Mouse (Mus musculus): ENCODE results near the gene Hmgcs1. TPM values are rescaled to one million over a fixed set of nuclear protein-coding genes. Genes with fewer than 3 reads are reported as not detected.
A peak's percentile ranks its signal among the peaks of the same experiment; 100 is the strongest.
"Not testable (repeated sequence)": the region's sequence is repeated elsewhere in the genome, so short reads cannot be mapped to it uniquely, and the experiment has no call there.

Hmgcs1 gene
- 105 and 111 TPM in 2 replicates for polyA plus RNA-seq (2016; fragmentation: Nextera tagmentation; extraction: Ambion mirVana)

DNA sequence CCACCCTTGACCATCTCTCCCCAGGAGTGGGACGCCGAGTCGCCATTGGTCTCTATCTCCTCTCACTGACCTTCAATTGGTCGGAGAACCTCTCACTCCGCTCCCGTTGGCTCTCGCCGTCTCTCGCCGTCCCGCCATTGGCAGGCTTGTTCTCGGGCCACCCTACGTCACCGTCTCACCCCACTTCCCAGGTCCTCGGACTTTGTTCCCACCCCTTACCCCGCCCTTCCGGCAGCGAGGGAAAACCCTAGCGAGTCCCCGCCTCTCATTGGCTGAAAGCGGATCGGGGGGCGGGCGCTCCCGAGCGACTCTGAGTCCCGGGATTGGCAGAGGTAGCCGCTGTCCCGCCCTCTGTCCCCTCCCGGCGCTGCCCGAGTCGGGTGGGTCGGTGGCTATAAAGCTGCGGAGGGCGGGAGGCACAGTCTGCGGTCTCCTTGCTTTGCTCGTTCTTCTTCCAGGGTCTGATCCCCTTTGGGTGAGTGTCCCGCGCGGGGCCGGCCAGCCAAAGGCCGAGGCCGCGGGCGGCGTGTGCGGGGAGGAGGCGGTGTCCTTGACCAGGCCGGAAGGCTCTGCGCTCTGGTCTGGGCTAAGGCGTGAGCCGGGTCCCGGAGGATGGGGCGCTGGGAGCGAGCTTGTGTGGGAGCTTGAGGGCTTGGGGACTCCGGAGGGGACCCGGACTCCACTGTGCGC is at the start of gene Hmgcs1:
Gene Hmgcs1 (plus strand): TSS at position 341 of the 690 bp plus-strand sequence.
- Histone ChIP-seq H3K27me3 (replicated peaks) (no peaks in the 10 kb centered on the region), H3K27ac (peak within 1 kb of the TSS; percentile 87), H3K9me3 (replicated peaks) (no peaks in the 10 kb centered on the region), H3K36me3 (no peaks in the 10 kb centered on the region), H3K4me2 (peak within 1 kb of the TSS; percentile 77), H3K4me3 (peak within 1 kb of the TSS; percentile 94), H3K9ac (peak within 1 kb of the TSS; percentile 90), H3K4me1 (peaks cover 36% of the 10 kb centered on the region)
- ATAC-seq: peak; percentile 99
- under 1% methylated on average over 59 of the region's 59 CpGs for WGBS (ENCODE audit: insufficient replicate concordance)

GRCm38 (mm10) chr13:119640504-119640903 is 49.7 kb upstream of the Hmgcs1 start:
- no peaks in the 10 kb centered on the region for H3K36me3 ChIP-seq
- no peaks in the 10 kb centered on the region for H3K27me3 ChIP-seq (replicated peaks)
- H3K9me3 ChIP-seq (replicated peaks): no peaks in the 10 kb centered on the region
- no peak overlapping the region for H3K27ac ChIP-seq
- no peak overlapping the region for H3K9ac ChIP-seq
- no peak overlapping the region for H3K4me2 ChIP-seq
- 32% methylated on average over 4 of the region's 4 CpGs for WGBS (ENCODE audit: insufficient replicate concordance)
- ATAC-seq: no peak
- no peaks in the 10 kb centered on the region for H3K4me1 ChIP-seq
- no peak overlapping the region for H3K4me3 ChIP-seq

- Histone ChIP-seq H3K4me1 (no peaks in the 10 kb centered on the region), H3K27ac (no peak overlapping the region), H3K9ac (no peak overlapping the region), H3K36me3 (no peaks in the 10 kb centered on the region), H3K4me2 (no peak overlapping the region), H3K9me3 (replicated peaks) (no peaks in the 10 kb centered on the region), H3K27me3 (replicated peaks) (no peaks in the 10 kb centered on the region), H3K4me3 (no peak overlapping the region)
- 55% methylated on average over 7 of the region's 7 CpGs for WGBS (ENCODE audit: insufficient replicate concordance)
- no peak for ATAC-seq
Measured at GRCm38 (mm10) chr13:119641145-119641544, 49.0 kb upstream of the Hmgcs1 start.

GRCm38 (mm10) chr13:119644769-119645168 is 45.4 kb upstream of the Hmgcs1 start:
- H3K9me3 ChIP-seq (replicated peaks): no peaks in the 10 kb centered on the region
- 57% methylated on average over 5 of the region's 5 CpGs for WGBS (ENCODE audit: insufficient replicate concordance)
- no peak for ATAC-seq
- no peaks in the 10 kb centered on the region for H3K27me3 ChIP-seq (replicated peaks)
- no peak overlapping the region for H3K4me2 ChIP-seq
- no peak overlapping the region for H3K9ac ChIP-seq
- no peak overlapping the region for H3K27ac ChIP-seq
- no peak overlapping the region for H3K4me3 ChIP-seq
- no peaks in the 10 kb centered on the region for H3K36me3 ChIP-seq
- no peaks in the 10 kb centered on the region for H3K4me1 ChIP-seq

- no peak for ATAC-seq
- Histone ChIP-seq H3K4me2 (no peak overlapping the region), H3K27me3 (replicated peaks) (no peaks in the 10 kb centered on the region), H3K9ac (no peak overlapping the region), H3K4me3 (no peak overlapping the region), H3K9me3 (replicated peaks) (no peaks in the 10 kb centered on the region), H3K36me3 (no peaks in the 10 kb centered on the region), H3K27ac (no peak overlapping the region), H3K4me1 (no peaks in the 10 kb centered on the region)
- 66% methylated on average over 1 of the region's 1 CpGs for WGBS (ENCODE audit: insufficient replicate concordance)
Measured at GRCm38 (mm10) chr13:119646511-119646910, 43.7 kb upstream of the Hmgcs1 start.

DNA sequence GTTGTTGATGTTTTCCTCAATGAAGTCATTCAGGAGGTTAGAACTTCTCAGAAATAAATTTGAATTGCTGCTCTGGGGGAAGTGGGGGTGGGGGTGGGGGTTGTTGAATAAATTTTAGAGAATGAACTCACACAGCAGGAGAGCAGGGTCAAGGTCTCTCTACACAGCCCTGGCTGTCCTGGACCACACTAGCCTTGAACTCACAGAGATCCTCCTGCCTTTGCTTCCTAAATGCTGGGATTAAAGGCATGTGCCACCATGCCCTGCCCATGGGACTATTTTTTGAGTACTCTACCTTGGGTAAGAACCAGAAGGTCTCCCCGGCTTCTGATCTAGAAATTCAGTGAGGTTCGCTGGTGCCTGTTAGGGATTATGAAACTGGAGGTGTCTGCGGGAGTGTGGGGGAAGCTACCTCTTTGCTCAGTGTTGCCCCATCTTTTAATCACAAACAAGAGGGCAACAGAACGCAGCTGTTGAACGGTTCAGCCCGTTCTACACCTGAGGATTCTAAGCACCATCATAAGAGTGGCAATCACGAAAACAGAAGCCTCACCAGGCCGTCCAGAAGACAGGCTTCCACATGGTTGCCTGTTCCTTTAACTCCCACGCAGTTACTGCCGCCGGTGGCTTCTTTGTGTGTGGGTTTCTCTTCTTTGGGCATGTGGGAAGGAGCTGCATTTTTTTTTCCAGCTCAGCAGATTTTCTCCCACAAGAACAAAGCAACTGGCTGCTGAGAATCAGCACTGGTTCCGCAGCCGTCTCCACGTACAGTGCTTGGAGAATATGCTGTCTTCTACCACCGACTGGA is 41.1 kb upstream of the Hmgcs1 start:
- no peaks in the 10 kb centered on the region for H3K36me3 ChIP-seq
- no peaks in the 10 kb centered on the region for H3K4me1 ChIP-seq
- H3K27me3 ChIP-seq (replicated peaks): no peaks in the 10 kb centered on the region
- no peaks in the 10 kb centered on the region for H3K9me3 ChIP-seq (replicated peaks)
- no peak overlapping the region for H3K27ac ChIP-seq
- 58% methylated on average over 15 of the region's 15 CpGs for WGBS (ENCODE audit: insufficient replicate concordance)
- no peak for ATAC-seq
- no peak overlapping the region for H3K9ac ChIP-seq
- H3K4me2 ChIP-seq: no peak overlapping the region
- no peak overlapping the region for H3K4me3 ChIP-seq

DNA sequence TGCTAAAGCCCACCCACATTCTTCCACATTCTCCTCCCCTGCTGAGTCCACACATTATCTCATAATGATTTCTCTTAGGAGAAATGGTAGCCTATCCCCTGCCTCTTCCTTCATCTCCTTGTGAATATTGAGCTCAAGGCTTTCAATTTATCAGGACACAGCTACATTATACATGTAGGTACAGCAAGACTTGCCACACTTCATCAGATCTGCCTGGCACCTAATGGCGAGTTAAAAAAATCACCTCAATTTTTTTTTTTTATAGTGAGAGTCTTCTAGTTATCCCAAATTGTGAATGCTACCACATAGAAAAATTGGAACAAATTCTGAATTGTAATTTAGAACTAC is 40.5 kb upstream of the Hmgcs1 start:
- Histone ChIP-seq H3K4me3 (no peak overlapping the region), H3K9ac (no peak overlapping the region), H3K36me3 (no peaks in the 10 kb centered on the region), H3K4me1 (no peaks in the 10 kb centered on the region), H3K9me3 (replicated peaks) (no peaks in the 10 kb centered on the region), H3K4me2 (no peak overlapping the region), H3K27ac (no peak overlapping the region), H3K27me3 (replicated peaks) (no peaks in the 10 kb centered on the region)
- WGBS (ENCODE audit: insufficient replicate concordance): 50% methylated on average over 1 of the region's 1 CpGs
- no peak for ATAC-seq

DNA sequence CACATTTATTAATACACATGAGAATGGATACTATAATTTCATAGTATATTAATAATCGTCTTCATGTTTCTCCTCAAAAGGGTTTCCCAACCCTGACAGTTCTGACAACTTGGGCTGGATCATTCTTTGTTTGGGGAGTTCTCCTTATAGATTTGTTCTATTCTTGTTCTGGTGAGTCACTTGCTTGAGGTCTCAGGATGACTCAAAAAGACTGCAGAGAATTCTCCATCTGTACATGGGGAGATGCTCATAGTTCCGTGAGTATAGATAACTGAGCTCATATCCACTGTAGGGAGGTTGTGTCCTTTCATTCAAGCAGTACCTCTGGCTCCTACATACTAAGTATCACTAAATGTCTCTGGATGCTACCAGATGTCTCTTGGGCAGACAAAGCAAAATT is 35.4 kb upstream of the Hmgcs1 start:
- Histone ChIP-seq H3K27ac (no peak overlapping the region), H3K4me1 (no peaks in the 10 kb centered on the region), H3K9ac (no peak overlapping the region), H3K4me2 (no peak overlapping the region), H3K36me3 (no peaks in the 10 kb centered on the region), H3K9me3 (replicated peaks) (no peaks in the 10 kb centered on the region), H3K27me3 (replicated peaks) (no peaks in the 10 kb centered on the region), H3K4me3 (no peak overlapping the region)
- no peak for ATAC-seq
- WGBS (ENCODE audit: insufficient replicate concordance): 72% methylated on average over 2 of the region's 2 CpGs

DNA sequence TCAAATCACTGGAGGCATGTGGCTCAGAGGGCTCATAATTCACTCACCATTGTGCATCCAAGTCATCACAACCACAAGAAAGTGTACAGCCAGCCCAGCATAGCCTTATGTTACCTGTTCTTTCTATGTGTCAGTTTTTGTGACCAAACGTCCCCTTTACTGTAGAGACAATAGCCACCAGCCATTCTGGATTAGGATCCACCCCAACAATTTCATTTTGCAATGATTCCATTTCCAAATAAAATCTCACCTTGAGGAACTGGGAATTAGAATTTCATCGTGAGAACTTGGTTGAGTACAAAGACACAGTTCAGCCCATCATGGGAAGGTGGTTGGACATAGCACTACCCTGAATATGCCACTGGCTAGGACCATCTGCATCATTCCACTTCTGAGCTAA is 33.9 kb upstream of the Hmgcs1 start:
- no peaks in the 10 kb centered on the region for H3K4me1 ChIP-seq
- 53% methylated on average over 2 of the region's 2 CpGs for WGBS (ENCODE audit: insufficient replicate concordance)
- no peak overlapping the region for H3K9ac ChIP-seq
- no peak overlapping the region for H3K4me2 ChIP-seq
- H3K27ac ChIP-seq: no peak overlapping the region
- no peaks in the 10 kb centered on the region for H3K9me3 ChIP-seq (replicated peaks)
- ATAC-seq: no peak
- H3K4me3 ChIP-seq: no peak overlapping the region
- no peaks in the 10 kb centered on the region for H3K27me3 ChIP-seq (replicated peaks)
- no peaks in the 10 kb centered on the region for H3K36me3 ChIP-seq

GRCm38 (mm10) chr13:119656846-119657416 is 33.2 kb upstream of the Hmgcs1 start:
- H3K4me1 ChIP-seq: no peaks in the 10 kb centered on the region
- no peaks in the 10 kb centered on the region for H3K9me3 ChIP-seq (replicated peaks)
- no peak overlapping the region for H3K27ac ChIP-seq
- H3K4me3 ChIP-seq: no peak overlapping the region
- no peak overlapping the region for H3K4me2 ChIP-seq
- no peaks in the 10 kb centered on the region for H3K36me3 ChIP-seq
- no peak overlapping the region for H3K9ac ChIP-seq
- WGBS (ENCODE audit: insufficient replicate concordance): 57% methylated on average over 6 of the region's 6 CpGs
- H3K27me3 ChIP-seq (replicated peaks): no peaks in the 10 kb centered on the region
- ATAC-seq: no peak

GRCm38 (mm10) chr13:119661420-119661819 is 28.8 kb upstream of the Hmgcs1 start:
- not testable (repeated sequence) for H3K9ac ChIP-seq; H3K4me2 ChIP-seq; H3K36me3 ChIP-seq; ATAC-seq; H3K9me3 ChIP-seq (replicated peaks); H3K4me1 ChIP-seq; H3K27me3 ChIP-seq (replicated peaks); H3K27ac ChIP-seq; H3K4me3 ChIP-seq
- 75% methylated on average over 6 of the region's 9 CpGs for WGBS (ENCODE audit: insufficient replicate concordance)

- Histone ChIP-seq H3K27me3 (replicated peaks) (no peaks in the 10 kb centered on the region), H3K9ac (no peak overlapping the region), H3K36me3 (no peaks in the 10 kb centered on the region), H3K9me3 (replicated peaks) (no peaks in the 10 kb centered on the region), H3K4me2 (no peak overlapping the region), H3K4me3 (no peak overlapping the region), H3K4me1 (no peaks in the 10 kb centered on the region), H3K27ac (no peak overlapping the region)
- WGBS (ENCODE audit: insufficient replicate concordance): 70% methylated on average over 8 of the region's 8 CpGs
- no peak for ATAC-seq
Measured at GRCm38 (mm10) chr13:119678794-119679193, 11.4 kb upstream of the Hmgcs1 start.

Measured in liver, embryonic 12.5 days (tissue).